Mouse (Mus musculus): Measurements from ENCODE around the gene Upf2. TPM values are rescaled to one million over a fixed set of nuclear protein-coding genes. Genes with fewer than 3 reads are reported as not detected.
"Not testable (repeated sequence)": the region's sequence is repeated elsewhere in the genome, so short reads cannot be mapped to it uniquely, and the experiment has no call there.

The Upf2 gene
- total RNA-seq, 2 experiments from 2014 or later: 17.2 to 20.3 TPM

- DNase-seq (ENCODE audit: low spot score in 2 of 2): no peak
Measured at GRCm38 (mm10) chr2:5948964-5949363, 2.3 kb upstream of the Upf2 start.

GRCm38 (mm10) chr2:5949821-5950220 is 1.4 kb upstream of the Upf2 start:
- not testable (repeated sequence) for DNase-seq (ENCODE audit: low spot score in 2 of 2)

- DNase-seq (ENCODE audit: low spot score in 2 of 2): no peak
Measured at GRCm38 (mm10) chr2:5950305-5950704, 964 bp upstream of the Upf2 start.

- DNase-seq (ENCODE audit: low spot score in 2 of 2): peak; percentile 51 to 58
Measured at GRCm38 (mm10) chr2:5951621-5952211, 447 bp downstream of the Upf2 start.

- peak; percentile 20 to 35 for DNase-seq (ENCODE audit: low spot score in 2 of 2)
Measured at GRCm38 (mm10) chr2:5957705-5958104, 6.4 kb downstream of the Upf2 start.

GRCm38 (mm10) chr2:5962265-5962664 is 11.0 kb downstream of the Upf2 start:
- no peak for DNase-seq (ENCODE audit: low spot score in 2 of 2)

- not testable (repeated sequence) for DNase-seq (ENCODE audit: low spot score in 2 of 2)
Measured at GRCm38 (mm10) chr2:5963729-5964128, 12.5 kb downstream of the Upf2 start.

GRCm38 (mm10) chr2:5965972-5966371 is 14.7 kb downstream of the Upf2 start:
- no peak for DNase-seq (ENCODE audit: low spot score in 2 of 2)

GRCm38 (mm10) chr2:5970629-5971028 is 19.4 kb downstream of the Upf2 start:
- not testable (repeated sequence) for DNase-seq (ENCODE audit: low spot score in 2 of 2)

- DNase-seq (ENCODE audit: low spot score in 2 of 2): no peak
Measured at GRCm38 (mm10) chr2:5977532-5977931, 26.3 kb downstream of the Upf2 start.

GRCm38 (mm10) chr2:5995538-5995937 is 44.3 kb downstream of the Upf2 start:
- DNase-seq (ENCODE audit: low spot score in 2 of 2): peak in 1 of 2 experiments; percentile 45

GRCm38 (mm10) chr2:6003949-6004348 is 52.7 kb downstream of the Upf2 start:
- no peak for DNase-seq (ENCODE audit: low spot score in 2 of 2)

GRCm38 (mm10) chr2:6014532-6014931 is 63.3 kb downstream of the Upf2 start:
- DNase-seq (ENCODE audit: low spot score in 2 of 2): no peak

GRCm38 (mm10) chr2:6015182-6015581 is 63.9 kb downstream of the Upf2 start:
- not testable (repeated sequence) for DNase-seq (ENCODE audit: low spot score in 2 of 2)

- DNase-seq (ENCODE audit: low spot score in 2 of 2): no peak
Measured at GRCm38 (mm10) chr2:6020570-6020969, 69.3 kb downstream of the Upf2 start.

GRCm38 (mm10) chr2:6042644-6043043 is 91.4 kb downstream of the Upf2 start:
- no peak for DNase-seq (ENCODE audit: low spot score in 2 of 2)

- no peak for DNase-seq (ENCODE audit: low spot score in 2 of 2)
Measured at GRCm38 (mm10) chr2:6046796-6047195, 95.5 kb downstream of the Upf2 start.

GRCm38 (mm10) chr2:6048570-6048969 is 97.3 kb downstream of the Upf2 start:
- DNase-seq (ENCODE audit: low spot score in 2 of 2): no peak

- DNase-seq (ENCODE audit: low spot score in 2 of 2): no peak
Measured at GRCm38 (mm10) chr2:6049018-6049417, 97.7 kb downstream of the Upf2 start.

GRCm38 (mm10) chr2:6055466-6055865 is 104.2 kb downstream of the Upf2 start:
- DNase-seq (ENCODE audit: low spot score in 2 of 2): no peak

GRCm38 (mm10) chr2:6056518-6056917 is 105.2 kb downstream of the Upf2 start:
- DNase-seq (ENCODE audit: low spot score in 2 of 2): no peak

- no peak for DNase-seq (ENCODE audit: low spot score in 2 of 2)
Measured at GRCm38 (mm10) chr2:6059291-6059690, 108.0 kb downstream of the Upf2 start.

GRCm38 (mm10) chr2:6060071-6060804 is 109.0 kb downstream of the Upf2 start:
- DNase-seq (ENCODE audit: low spot score in 2 of 2): no peak

Data from gastrocnemius, postnatal 4 days (tissue).